Mouse (Mus musculus) lung, embryonic 14.5 days (tissue): ENCODE measurements at regions not wholly inside any gene's neighbourhood (a gene's known extent, or its start where the extent isn't known, plus 50 kb on each side); places are given as distances from the start of the nearest gene placed in this dataset.

Source experiments
- ATAC-seq: fragments of 200-750 bp; cut with Nextera tagmentation; 2 replicates; pipeline ENCODE4 v1.8.0; 2017; ENCODE audit warnings: mild to moderate bottlenecking, moderate TSS enrichment, moderate library complexity; ENCODE audit not compliant: insufficient read depth
- DNase-seq: peaks from one replicate; pipeline ENCODE4 v3.0.0-alpha.2; 2015
- H3K27ac ChIP-seq: fragments of 300-500 bp; sonication (generic); 2 replicates; pipeline ENCODE4 v1.5.1; 2014; ENCODE audit warnings: low read depth, mild to moderate bottlenecking, moderate library complexity
- H3K27me3 ChIP-seq: fragments of 300-500 bp; sonication (generic); 2 replicates; pipeline ENCODE4 v1.6.1; 2014; ENCODE audit warnings: low read length, control low read depth; ENCODE audit not compliant: insufficient read depth
- H3K36me3 ChIP-seq: fragments of 300-500 bp; sonication (generic); 2 replicates; pipeline ENCODE4 v1.6.1; 2014; ENCODE audit warnings: control low read depth; ENCODE audit not compliant: insufficient read depth
- H3K4me1 ChIP-seq: fragments of 300-500 bp; sonication (generic); 2 replicates; pipeline ENCODE4 v1.6.1; 2014; ENCODE audit warnings: antibody characterized with exemption, control low read depth; ENCODE audit not compliant: insufficient read depth
- H3K4me2 ChIP-seq: fragments of 300-500 bp; sonication (generic); 2 replicates; pipeline ENCODE4 v1.6.1; 2014; ENCODE audit warnings: mild to moderate bottlenecking
- H3K4me3 ChIP-seq: fragments of 300-500 bp; sonication (generic); 2 replicates; pipeline ENCODE4 v1.5.1; 2014; ENCODE audit warnings: low read depth, low read length
- H3K9ac ChIP-seq: fragments of 300-500 bp; sonication (generic); 2 replicates; pipeline ENCODE4 v1.6.1; 2014
- H3K9me3 ChIP-seq: fragments of 300-500 bp; sonication (generic); 2 replicates; pipeline ENCODE4 v1.6.1; 2016; ENCODE audit warnings: low read depth, low read length, control low read depth
- CTCF ChIP-seq: IDR thresholded peaks from 2 replicates; pipeline ENCODE4 v1.5.1; 2016; ENCODE audit warnings: antibody characterized with exemption, low read depth
- WGBS: fragments of 180-500 bp; shearing (Covaris S2); extraction: QIAGEN DNeasy Blood & Tissue Kit; methylation state at CpG from one replicate; pipeline ENCODE4 v1.1.7; 2014; 5-methylcytosine and 5-hydroxymethylcytosine counted together

DNA sequence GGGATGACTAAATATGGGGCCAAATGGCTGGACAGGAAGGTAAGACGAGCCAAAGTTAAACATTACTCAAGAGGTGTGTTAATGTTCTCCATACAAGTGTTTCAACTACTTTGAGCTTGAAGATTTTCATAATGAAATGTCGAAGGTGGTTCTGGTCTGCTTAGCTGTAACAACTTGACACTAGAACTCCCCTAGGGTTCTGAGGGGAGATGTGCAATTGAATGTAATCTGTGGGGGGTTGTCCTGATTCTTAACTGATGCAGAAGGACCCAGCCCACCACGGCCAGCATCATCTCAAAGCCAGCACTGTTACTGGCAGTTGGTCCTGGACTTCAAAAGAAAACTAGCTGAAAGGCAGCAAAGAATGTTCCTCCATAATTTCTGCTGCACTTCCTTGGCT lies 55.3 kb downstream of the Gpr88 start:
- peaks cover 15% of the 10 kb centered on the region for H3K4me1 ChIP-seq
- H3K4me3 ChIP-seq, result no peak overlapping the region
- no peak for ATAC-seq
- H3K9ac ChIP-seq, result no peak overlapping the region
- H3K36me3 ChIP-seq, result no peaks in the 10 kb centered on the region
- DNase-seq, result no peak
- H3K9me3 ChIP-seq, result no peaks in the 10 kb centered on the region
- no peaks in the 10 kb centered on the region for H3K27me3 ChIP-seq
- no peak overlapping the region for H3K4me2 ChIP-seq
- 51% methylated on average over 3 of the region's 3 CpGs for WGBS
- TF ChIP-seq CTCF, result no peak
- H3K27ac ChIP-seq, result no peak overlapping the region

DNA sequence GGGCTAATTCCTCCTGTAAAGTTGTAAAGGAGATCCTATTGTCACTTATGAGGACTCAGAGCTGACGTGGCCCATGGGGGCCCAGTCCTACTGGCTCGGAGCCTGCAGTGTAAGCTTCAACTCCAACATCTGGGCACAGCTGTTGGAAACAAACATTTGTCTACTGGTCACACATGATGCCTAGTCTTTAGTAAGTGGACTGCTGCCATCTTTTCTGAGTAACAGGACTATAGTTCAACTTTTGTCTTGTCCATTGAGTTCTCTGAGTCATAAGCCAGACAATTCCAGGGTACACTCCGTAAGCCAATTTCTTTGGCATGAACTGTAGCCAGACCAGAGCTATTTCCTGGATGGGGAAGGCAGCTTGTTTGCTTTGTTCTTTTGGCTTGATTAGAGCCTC lies 58.6 kb downstream of the Gpr88 start:
- H3K9ac ChIP-seq, result no peak overlapping the region
- no peak overlapping the region for H3K4me3 ChIP-seq
- peak; percentile 88 for DNase-seq
- no peak overlapping the region for H3K4me2 ChIP-seq
- no peaks in the 10 kb centered on the region for H3K27me3 ChIP-seq
- peak overlapping the region; percentile 63 for H3K27ac ChIP-seq
- no peaks in the 10 kb centered on the region for H3K36me3 ChIP-seq
- no peak for TF ChIP-seq CTCF
- H3K4me1 ChIP-seq, result peaks cover 15% of the 10 kb centered on the region
- WGBS, result 33% methylated on average over 3 of the region's 3 CpGs
- ATAC-seq, result peak; percentile 75; the same call in 1 of the 2 replicates
- H3K9me3 ChIP-seq, result no peaks in the 10 kb centered on the region

DNA sequence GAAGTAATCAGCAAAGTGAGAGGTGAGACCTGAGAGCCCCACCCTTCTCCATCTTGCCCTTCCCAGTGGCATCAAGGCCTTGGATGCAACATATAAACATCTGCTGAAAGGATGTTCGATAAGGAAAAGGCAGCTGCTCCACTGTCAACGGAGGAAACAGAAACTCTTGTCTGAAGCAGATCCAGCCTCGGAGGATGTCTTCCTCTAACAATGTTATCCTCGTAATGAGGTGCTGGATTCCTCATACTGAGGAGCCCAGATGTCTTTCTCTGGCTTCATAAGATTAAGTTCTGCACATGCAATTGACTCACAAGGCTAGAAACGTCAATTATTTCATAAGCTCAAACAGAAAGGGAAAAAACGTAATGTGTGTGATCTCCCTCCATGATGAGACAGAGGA lies 61.8 kb upstream of the Vcam1 start:
- no peak for TF ChIP-seq CTCF
- Histone ChIP-seq H3K9ac (no peak overlapping the region), H3K27ac (peak overlapping the region; percentile 76), H3K4me2 (0 out of 2 replicates have a peak overlapping the region, but pooled peaks have one; percentile 10), H3K4me3 (no peak overlapping the region), H3K27me3 (no peaks in the 10 kb centered on the region), H3K36me3 (no peaks in the 10 kb centered on the region), H3K4me1 (peaks cover 11% of the 10 kb centered on the region), H3K9me3 (no peaks in the 10 kb centered on the region)
- DNase-seq (peak; percentile 78), ATAC-seq (peak; percentile 63)
- WGBS, result 33% methylated on average over 6 of the region's 6 CpGs

DNA sequence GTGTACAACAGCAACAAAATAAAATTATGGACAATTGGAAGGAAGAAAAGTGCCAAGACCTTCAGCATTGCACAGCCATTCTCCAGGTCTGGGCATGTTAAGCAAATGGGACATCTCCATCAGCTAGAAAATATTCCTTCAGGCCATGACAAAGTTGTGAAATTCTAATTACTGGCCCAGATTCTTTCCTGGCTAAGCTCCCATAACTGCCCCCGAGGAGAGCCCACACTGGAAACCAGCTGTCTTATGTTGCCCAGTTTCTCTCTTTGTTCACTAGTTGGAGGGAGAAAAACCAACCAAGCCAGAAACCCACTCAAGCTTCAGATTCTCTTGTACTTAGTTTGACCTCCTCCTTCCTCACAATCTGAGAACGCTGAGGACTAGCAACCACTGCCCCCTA lies 61.2 kb upstream of the Vcam1 start:
- no peak overlapping the region for H3K9ac ChIP-seq
- H3K27me3 ChIP-seq, result no peaks in the 10 kb centered on the region
- H3K36me3 ChIP-seq, result no peaks in the 10 kb centered on the region
- no peaks in the 10 kb centered on the region for H3K9me3 ChIP-seq
- ATAC-seq (peak; percentile 42), DNase-seq (peak; percentile 75)
- no peak for TF ChIP-seq CTCF
- no peak overlapping the region for H3K4me2 ChIP-seq
- no peak overlapping the region for H3K4me3 ChIP-seq
- WGBS, result 38% methylated on average over 2 of the region's 2 CpGs
- peaks cover 11% of the 10 kb centered on the region for H3K4me1 ChIP-seq
- peak overlapping the region; percentile 76; the same call in 1 of the 2 replicates for H3K27ac ChIP-seq

DNA sequence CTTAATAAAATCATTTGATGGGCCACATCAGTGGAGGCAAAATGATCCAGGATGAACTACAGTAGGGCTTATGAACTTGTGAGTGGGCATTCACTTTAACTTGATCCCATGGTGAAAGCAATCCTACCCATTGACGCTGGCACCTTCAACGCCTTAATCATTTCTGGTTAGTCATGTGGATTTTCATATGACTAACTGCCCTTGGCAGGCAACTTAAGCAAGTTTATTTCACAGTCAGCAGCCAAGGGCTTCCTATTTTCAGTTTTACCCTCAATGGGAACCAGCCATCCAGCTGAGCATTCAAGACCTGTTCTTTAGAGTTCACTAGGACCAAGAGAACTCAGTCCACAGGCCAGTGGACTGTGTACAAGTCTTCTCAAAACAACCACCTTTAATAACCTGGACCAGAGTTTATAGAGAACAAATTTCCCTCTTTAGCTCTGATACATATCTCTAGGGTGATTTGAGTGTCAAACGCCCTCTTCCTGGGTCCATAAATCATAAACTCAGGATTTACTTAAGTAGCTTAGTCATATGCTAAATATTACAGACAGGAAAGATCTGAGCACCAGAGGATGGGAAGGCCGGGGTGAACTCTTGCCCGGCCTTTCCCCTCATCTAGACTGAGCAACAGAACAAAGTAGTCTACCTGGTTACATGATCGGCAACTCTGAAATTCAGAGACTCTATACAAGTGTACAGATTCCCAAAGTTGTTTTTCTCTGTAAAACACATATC lies 60.0 kb upstream of the Vcam1 start:
- Histone ChIP-seq H3K27ac (no peak overlapping the region), H3K9me3 (no peaks in the 10 kb centered on the region), H3K4me2 (no peak overlapping the region), H3K4me1 (0 out of 2 replicates have a peak, but pooled peaks cover under 1% of the 10 kb centered on the region), H3K4me3 (no peak overlapping the region), H3K36me3 (no peaks in the 10 kb centered on the region), H3K27me3 (no peaks in the 10 kb centered on the region), H3K9ac (no peak overlapping the region)
- ATAC-seq, result no peak
- WGBS, result 82% methylated on average over 6 of the region's 6 CpGs
- DNase-seq, result no peak
- no peak for TF ChIP-seq CTCF

DNA sequence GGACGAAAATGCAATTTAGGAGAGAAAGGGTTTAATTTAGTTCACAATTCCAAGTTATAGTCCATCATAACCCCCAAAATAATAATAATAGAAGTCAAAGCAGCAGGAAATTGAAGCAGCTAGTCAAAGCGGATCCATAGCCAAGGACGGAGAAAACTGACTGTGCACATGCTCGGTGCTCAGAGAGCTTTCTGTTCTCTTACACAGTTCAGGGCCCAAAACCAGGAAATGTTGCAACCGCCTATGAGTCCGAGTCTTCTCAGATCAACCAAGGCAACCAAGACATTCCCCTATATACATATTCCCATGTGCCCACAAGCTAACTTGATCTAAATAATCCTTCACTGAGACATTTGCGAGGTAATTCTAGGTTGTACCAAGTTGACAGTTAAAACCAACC lies 55.7 kb upstream of the Vcam1 start:
- Histone ChIP-seq H3K36me3 (no peaks in the 10 kb centered on the region), H3K4me2 (no peak overlapping the region), H3K9me3 (no peaks in the 10 kb centered on the region), H3K4me1 (no peaks in the 10 kb centered on the region), H3K27ac (no peak overlapping the region), H3K9ac (no peak overlapping the region), H3K27me3 (no peaks in the 10 kb centered on the region), H3K4me3 (no peak overlapping the region)
- DNase-seq (no peak), ATAC-seq (no peak)
- 86% methylated on average over 7 of the region's 7 CpGs for WGBS
- TF ChIP-seq CTCF, result no peak

GRCm38 (mm10) chr3:116184443-116184842 lies 55.0 kb upstream of the Vcam1 start:
- peak; percentile 78 for ATAC-seq

More at GRCm38 (mm10) chr3:116184443-116184842, 55.0 kb upstream of the Vcam1 start:
- Histone ChIP-seq H3K27ac (no peak overlapping the region), H3K4me1 (no peaks in the 10 kb centered on the region), H3K4me2 (no peak overlapping the region), H3K36me3 (no peaks in the 10 kb centered on the region), H3K27me3 (no peaks in the 10 kb centered on the region), H3K9ac (no peak overlapping the region), H3K4me3 (no peak overlapping the region), H3K9me3 (no peaks in the 10 kb centered on the region)
- 41% methylated on average over 4 of the region's 4 CpGs for WGBS
- DNase-seq, result peak; percentile 81
- TF ChIP-seq CTCF, result no peak
